Mouse (Mus musculus): ENCODE measurements around the gene Phtf2.

Gene Phtf2

DNA sequence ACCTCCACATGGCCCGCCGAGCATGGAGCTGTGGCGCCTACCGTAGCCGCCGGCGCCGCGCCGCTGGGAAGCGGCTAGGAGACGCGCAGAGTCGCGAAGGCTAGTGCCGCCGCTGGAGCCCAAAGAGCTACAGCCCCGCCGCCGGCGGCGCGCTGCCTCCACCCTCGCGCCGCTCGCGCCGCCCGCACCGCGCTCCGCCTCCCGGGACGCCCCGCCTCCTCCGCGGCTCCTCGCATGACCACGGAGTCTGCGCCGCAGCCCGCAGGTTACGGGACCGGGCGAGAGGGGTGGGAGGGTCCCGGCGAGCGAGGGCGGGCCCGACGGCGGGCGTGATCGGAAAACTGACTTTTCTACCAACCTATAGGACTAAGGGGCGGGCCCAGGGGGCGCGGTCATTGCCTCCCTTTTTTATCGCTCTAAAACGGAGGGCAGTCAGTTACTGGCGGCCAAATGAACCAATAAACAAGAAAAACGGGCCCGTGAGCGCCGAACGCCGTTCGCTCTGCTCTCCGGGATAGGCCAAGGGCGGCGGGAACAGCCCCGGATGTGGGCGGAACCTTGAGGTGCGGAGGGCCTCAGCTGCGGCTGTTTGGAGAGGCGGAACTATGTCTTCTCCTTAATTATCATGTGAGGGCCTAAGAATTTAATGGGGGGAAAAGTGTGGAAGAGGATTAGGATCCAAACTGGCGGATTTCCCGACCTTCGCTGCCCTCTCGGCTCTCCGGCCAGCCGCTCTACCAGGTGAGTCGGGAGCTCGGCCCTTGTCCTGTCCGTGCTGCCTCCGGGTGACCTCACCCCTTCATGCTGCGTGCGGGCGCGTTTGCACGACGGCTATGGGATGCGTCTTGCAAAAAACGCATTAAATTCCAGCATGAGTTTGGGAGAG, at the start of gene Phtf2, which contains the start of gene Tmem60:
Phtf2 (minus strand) TSS at position 210 of the 886 bp plus-strand sequence.
Tmem60 (plus strand) TSS at position 277 of the 886 bp plus-strand sequence.
- peak; percentile 94 for DNase-seq (ENCODE audit: low spot score in 2 of 2)

DNA sequence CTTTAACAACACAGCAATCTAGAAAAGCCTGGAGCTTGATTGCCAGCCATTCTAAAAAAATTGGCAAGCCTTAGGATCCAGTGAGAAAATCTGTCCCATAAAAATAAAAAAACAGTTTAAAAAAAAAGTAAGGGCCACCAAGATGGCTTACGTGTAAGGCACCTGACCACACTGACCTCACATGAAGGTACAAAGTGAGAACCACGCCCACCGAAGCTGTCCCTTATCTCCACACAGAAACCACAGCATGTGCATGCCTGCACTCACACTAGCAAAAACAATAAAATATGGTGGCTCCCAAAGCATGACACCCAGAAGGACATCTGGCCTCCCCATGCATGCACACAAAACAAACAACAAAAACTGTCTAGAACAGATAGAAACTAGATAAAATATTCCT, 49.4 kb upstream of the Phtf2 start:
- DNase-seq (ENCODE audit: low spot score in 2 of 2), result no peak

DNA sequence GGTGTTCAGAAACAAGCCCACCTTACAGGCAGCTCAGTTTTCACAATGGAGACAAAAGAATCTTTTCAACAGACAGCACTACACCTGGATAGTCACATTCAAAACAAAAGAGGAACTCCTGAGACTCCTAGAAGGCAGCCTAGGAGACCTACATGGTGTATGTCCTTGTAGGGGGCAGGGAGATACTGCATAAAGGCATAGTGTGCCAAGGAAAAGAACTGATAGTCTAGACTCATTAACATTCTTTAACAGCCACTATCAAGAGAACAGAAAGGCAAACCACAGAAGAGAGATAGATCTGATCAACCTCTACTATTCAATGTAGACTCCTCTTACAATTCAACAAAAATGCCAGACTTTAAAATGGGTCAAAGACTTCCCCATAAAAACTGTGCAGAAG, 48.5 kb upstream of the Phtf2 start:
- no peak for DNase-seq (ENCODE audit: low spot score in 2 of 2)

DNA sequence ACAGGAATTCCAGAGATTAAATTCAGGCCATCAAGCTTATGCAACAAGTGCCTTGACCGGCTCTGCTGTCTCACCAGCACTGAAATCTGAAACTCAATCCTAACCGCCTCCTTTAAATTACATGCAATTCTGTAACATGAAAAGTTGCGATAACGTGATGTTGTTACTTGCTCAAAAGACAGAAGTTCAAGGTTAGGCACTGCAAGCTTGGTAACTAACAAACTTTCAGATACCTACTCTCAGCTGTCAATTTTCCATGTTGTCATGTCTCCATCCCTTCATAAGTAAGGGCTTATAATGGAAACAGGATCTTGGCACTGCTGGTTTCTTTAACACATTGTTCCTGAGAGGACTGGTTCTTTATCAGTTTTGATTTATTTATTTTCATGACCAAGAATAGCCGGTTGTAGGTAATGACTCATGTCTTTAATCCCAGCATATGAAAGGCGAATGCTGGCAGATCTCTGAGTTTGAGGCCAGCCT, 47.8 kb upstream of the Phtf2 start:
- no peak for DNase-seq (ENCODE audit: low spot score in 2 of 2)

DNA sequence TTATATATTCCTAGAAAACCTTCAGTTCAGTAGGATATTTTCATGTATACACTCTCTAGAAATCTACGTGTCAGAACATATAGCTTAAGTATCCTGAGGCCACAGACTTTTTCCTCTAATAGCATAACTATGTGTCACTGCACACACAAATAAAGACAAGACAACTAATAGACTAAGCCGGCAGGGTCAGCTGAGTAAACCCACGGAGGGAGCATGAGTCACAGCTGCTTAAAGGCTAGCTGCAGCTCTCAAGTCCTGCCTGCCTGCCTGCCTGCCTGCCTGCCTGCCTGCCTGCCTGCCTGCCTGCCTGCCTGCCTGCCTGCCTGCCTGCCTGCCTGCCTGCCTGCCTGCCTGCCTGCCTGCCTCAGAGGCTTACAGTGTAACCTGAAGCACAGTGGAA, 43.5 kb upstream of the Phtf2 start:
- no peak for DNase-seq (ENCODE audit: low spot score in 2 of 2)

DNA sequence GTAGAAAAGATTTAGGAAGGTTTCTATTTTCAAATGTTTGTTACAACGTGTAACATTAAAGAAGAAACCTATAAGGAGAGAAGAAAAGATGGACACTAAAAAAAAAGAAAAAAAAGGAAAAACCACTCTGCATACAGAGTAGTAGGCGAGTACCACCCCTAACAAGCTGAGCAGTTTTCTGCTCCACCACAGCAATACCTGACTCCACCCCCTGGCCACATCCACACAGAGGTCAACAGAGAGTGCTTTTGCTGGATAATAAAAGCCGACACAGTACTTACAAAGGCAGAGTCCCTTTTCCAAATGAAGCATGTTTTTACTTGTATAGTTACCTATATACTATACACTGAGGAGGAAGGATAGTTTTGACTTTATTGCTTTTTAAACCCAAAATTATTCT, 42.7 kb upstream of the Phtf2 start:
- no peak for DNase-seq (ENCODE audit: low spot score in 2 of 2)

DNA sequence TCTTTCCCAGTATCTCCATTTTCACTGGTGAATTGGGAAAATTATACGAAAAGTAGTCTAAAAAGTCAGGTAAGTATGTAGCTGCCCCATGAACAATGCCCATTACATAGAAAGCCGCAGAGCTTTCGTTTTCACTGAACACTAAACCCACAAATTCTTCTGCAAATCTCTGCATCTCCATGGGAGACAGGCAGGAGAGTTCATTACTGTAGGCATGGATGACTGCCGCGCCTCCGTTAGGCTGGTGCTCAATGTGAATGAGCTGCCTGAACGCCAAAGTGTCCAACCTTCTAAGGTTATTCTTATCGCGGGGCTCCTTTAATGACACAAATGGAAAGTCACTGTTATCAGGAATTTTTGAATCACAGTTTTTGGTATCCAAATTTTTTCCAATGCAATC, 37.6 kb upstream of the Phtf2 start:
- DNase-seq (ENCODE audit: low spot score in 2 of 2), result no peak

DNA sequence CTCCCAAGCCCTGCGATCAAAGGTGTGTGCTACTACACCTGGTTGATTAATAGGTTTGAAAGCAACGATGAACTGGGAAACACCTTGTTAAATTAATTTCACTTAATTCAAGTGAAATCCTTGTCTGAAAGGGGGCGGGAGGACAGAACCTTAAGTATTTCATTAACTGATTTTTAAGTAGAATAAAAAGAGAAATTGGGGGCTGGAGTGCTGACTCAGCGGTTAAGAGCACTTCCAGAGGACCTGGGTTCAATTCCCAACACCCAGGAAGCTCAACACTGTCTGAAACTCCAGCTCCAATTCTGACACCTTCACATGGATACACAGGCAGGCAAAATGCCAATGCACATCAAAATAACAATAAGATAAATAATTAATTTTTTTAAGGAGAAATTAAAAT, 37.0 kb upstream of the Phtf2 start:
- no peak for DNase-seq (ENCODE audit: low spot score in 2 of 2)

DNA sequence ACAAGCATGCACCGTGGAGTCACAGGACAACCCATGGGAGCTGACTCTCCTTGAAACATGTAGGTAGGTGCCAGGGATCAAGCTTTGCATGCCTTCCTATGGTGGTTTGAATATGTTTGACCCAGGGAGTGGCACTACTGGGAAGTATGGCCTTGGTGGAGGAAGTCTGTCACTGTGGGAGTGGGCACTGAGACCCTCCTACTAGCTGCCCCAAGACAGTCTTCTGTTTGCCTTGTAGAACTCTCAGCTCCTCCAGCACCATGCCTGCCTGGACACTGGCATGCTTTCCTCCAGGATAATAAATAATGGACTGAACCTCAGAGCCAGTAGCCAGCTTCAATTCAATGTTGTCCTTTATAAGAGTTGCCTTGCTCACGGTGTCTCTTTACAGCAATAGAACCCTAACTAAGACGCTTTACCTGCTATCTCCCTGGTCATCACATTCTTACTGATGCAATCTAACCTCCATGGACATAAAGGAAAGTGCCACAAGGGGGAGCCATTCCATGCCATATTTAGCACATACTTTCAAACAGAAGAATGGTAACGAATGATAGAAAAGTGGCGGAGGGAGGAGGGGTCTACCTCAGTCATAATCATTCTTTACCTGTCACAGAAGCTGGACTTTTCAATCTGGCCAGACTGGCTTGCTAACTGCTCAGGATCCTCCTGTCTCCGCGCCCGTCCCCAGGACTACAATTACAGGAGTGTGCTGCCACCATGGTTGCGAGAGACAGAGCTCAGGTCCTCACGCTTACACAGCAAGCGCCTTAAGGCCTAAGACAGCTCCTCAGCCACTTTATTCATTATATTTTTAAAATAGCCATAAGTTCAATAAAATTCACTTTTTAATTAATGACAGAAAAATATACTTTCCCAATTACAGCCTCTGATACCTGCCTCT, 31.7 kb upstream of the Phtf2 start:
- DNase-seq (ENCODE audit: low spot score in 2 of 2), result peak; percentile 58 to 64

DNA sequence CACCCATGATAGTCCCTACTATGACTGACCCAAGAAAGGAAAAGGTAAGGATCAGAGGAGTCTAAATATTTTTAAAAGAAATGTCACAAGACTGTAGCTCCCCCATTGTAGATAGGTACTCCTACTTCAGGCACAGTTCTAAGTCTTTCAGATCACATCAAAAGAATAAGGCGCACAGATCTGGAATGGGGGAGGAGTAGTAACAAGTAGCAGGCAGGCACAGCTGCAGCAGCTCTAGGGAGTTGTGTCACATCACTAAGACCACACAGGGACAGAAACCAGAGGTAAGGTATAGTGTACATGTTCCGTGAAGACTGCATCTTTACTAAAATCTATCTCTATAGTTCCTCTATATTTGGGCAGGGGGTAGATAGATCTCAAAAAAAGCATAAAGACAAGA, 29.8 kb upstream of the Phtf2 start:
- DNase-seq (ENCODE audit: low spot score in 2 of 2), result no peak

DNA sequence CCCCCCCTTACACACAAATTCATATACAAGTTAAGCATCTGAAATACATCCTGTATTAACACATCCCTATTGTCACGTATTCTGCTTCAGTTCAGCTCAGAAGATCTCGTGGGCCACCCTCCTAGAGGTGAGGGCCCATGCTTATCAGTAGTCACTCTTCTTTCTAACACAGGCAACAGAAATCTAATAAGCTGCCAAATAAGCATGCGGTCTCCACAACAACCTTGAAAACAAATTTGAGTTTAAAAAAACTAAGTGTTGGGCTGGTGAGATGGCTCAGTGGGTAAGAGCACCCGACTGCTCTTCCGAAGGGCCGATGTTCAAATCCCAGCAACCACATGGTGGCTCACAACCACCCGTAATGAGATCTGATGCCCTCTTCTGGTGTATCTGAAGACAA, 24.3 kb upstream of the Phtf2 start:
- DNase-seq (ENCODE audit: low spot score in 2 of 2), result no peak

DNA sequence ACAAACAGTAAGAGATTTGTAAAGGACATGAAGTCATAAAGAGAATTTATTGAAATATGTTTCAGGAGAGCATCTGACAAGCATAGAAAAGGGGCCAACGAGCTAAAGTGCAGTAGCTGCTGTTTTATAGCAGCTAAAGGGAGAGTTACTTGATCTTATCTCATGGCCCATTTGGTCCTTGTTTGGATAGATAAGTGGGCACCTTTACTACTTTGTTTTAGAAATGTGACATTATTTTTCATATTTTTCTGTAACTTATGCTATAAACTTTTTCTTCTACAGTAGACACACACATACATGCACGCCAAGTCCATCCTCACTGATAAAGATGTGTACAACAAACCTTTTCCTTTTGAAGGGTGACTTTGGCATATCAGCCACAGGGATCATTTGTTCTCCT, 23.5 kb upstream of the Phtf2 start:
- no peak for DNase-seq (ENCODE audit: low spot score in 2 of 2)

DNA sequence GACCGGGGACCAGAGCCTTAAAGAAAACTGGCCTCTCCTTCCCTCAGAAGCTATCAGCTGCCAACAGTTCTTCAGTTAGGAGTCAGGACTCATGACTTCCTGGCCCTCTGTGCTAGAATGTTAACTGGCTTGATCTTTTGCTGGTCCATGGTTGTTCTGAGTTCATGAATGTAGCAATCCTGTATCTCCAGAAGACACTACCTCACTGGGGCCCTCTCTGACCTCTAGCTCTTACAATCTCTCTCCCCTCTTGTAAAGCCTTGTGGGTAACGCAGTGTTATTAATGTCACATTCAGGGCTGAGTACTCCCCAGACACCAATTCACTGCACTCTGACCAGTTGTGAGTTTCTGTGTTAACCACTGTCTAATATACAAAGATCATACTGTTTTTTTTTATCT, 22.7 kb upstream of the Phtf2 start:
- no peak for DNase-seq (ENCODE audit: low spot score in 2 of 2)

DNA sequence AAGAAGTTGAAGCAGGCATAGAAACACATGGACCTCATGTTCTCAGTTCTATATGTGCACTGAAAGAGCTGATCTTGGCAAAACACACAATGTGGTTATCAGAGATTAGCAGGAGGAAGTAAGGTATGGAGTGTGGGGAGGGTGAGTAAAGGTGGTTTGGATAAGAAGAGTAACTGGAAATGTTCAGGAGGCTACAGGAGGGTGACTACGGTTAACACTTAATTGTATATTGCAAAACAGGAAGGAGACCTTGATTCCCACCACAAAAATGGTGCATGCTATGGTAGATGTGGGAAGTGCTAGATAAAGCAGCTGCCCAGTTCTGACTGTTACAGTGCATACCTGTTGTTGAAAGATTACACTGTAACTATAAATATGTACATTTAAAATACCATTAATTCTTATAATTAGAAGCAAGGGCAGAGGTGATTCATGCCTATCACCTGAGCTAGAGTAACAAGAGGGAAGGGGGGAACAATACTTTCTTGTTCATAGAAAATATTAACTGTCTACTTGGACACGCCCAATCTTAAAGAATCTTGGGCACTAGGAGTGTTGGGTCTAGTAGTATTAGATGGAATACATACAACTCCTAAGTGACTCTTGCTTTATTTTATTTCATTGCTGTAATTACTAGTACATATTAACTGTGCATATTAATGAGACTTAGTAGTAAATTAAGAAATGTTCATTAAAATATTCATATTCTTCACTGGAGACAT, 15.7 kb upstream of the Phtf2 start:
- DNase-seq (ENCODE audit: low spot score in 2 of 2), result no peak

DNA sequence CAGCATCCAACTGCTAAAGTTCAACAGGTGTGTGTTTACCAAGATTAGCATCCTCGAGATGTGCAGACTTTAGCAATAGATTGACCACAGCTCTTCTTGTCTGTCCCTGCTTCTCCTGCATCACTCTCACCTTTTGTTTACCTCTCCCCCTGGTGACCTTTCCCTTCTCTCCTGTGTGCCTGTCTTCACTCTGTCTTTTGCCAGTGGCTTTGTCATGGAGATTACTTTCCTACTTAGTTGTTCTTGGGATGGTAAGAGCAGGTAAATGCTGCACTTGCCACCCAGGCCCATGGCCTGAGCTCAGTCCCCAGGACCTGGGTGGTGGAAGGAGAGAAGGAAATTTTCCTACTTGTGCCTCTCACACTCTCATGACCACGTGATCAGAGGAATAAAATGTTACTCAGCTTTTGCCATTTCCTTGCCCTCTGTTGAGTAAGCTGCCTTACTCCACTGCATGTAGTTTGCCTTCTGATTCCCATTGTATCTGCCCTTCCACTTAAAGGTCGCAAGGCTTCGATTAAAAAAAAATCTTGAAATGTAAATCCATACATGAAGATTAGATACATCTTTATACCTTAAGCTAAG, 2.2 kb upstream of the Phtf2 start:
- DNase-seq (ENCODE audit: low spot score in 2 of 2), result no peak

DNA sequence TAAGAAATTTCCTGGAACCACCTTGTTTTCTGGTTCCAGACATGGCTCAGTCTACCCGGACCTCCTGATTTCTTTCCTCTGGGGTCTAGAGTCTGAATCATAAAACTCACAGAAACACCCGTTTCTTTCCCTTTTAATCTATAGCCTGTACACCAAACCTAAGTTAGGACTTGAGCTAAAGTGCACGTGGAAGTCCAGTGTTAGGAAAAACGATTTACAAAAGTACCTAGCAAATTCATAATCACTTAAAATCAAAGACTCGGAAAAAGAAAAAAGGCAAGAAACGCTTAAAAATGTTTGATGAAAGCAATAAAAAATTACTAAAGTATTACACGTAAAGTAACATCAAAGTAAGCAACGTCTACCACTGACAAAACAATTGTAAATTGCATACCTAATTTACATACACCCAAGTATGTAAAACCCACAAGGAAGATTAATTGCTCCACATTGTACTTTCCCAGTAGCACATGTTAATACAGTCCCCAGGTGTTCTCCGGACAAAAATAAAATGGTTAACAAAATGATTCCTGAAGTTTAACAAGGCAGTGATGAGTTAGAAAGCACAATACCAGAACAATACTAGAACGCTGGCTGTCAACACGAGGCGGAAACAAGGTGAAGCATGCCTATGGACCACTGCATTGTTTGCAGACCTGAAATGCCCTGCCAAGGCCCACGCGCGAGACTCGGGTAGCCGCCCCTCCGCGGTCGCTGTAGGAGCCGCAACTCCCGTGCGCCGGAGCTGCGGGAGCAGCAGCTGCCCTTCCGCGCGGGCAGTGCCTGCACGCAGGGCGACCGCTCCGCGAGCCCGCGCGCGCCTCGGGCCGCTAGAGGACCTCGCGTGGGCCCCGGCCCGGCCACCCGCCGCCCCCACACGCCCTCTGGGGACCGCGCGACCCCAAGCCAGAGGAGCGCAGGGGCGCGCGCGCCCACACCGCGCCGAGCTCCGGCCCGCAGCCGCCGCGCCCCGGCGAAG, 838 bp downstream of the Phtf2 start:
- peak; percentile 29 to 37 for DNase-seq (ENCODE audit: low spot score in 2 of 2)

DNA sequence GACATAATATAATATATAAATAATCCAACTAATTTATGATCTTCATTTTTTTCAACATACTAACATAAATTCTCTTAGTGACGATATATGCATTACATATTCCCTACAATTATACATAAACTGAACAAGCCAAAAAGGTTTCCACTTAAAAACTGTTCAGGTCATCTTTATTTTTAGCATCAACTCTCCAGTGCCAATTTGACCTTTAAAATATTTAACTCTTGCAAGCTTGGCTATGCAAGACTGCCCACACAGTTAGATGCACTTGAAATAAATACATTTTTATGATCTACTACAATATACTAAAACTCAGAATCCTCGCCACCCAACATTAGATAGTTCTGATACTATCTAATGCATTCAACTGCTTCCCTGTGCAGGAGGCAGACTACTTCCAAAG, 1.5 kb downstream of the Phtf2 start:
- no peak for DNase-seq (ENCODE audit: low spot score in 2 of 2)

DNA sequence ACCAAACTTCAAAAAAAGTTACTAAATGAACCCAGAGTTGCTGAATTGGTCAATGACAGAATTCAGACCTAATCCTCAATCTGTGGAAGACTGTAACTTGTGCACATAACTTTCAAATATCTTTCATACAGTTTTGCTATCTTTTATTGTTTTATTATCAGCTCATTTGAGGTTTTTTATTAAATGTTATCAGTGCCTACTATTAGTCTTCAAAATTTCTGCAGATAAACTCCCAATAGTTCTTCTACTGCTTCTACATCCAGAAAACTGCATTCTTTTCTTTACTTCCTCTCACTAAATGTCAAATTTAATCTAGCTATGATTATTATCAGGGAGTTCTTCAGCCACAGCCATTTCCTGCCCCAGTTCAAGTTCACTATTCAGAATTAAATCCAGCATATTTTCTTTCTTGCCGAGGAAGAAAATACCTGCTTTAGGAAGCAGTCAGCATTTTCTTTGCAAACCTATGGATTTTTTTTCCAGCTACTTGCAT, 4.9 kb downstream of the Phtf2 start:
- DNase-seq (ENCODE audit: low spot score in 2 of 2), result no peak

DNA sequence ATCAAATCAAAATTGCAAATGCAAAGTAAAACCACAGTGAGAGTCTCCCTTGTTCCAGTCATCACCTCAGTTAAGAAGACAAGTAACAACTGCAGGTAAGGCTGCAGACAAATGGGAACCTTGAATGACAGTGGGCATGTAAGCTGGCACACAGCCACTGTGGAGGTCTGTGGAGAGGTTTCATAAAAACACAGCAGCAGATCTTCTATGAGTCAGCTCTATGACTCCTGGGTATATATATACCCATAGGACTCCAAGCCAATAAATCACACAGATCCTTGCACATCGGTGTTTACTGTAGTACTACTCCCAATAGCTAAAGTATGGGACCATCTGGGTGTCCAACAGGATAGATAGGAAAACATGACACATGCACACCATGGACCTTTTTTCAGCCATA, 8.8 kb downstream of the Phtf2 start:
- DNase-seq (ENCODE audit: low spot score in 2 of 2), result no peak

DNA sequence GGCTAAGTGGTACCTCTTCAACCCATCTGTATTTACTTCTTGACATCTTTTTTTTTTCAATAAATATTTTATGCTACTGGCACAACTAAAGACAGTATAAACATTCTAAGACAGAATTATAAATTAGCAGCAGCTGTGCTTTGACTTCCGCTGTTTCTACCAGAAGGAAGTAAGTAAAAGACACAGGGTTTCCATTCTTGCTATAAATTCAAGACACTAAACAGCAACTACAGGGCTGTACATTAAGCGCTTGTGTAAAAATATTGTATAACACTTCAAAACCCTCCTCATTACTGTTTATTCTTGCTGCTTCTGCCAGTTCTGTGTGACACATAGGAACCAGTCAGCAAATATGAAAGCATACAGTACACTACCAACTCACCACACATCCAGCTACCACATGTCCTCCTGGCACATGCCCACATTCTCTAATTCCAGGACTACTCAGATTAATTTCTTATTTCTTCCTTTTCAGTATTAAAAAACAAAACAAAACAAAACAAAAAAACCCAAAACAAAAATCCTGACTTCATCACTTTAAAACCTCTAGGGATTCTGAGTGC, 16.6 kb downstream of the Phtf2 start:
- DNase-seq (ENCODE audit: low spot score in 2 of 2), result no peak
